Mouse (Mus musculus) G1E (cell line): Measurements from ENCODE around the gene Ajap1.

Experiments
- CTCF ChIP-seq: IDR thresholded peaks from 2 replicates; pipeline ENCODE4 v1.5.1; 2012; ENCODE audit warnings: low read depth, low read length, inconsistent platforms, mixed read lengths
- TAL1 ChIP-seq: conservative IDR thresholded peaks from 2 replicates; pipeline ENCODE4 v1.6.1; 2012; ENCODE audit warnings: low read depth, low read length, inconsistent platforms, mixed read lengths

DNA sequence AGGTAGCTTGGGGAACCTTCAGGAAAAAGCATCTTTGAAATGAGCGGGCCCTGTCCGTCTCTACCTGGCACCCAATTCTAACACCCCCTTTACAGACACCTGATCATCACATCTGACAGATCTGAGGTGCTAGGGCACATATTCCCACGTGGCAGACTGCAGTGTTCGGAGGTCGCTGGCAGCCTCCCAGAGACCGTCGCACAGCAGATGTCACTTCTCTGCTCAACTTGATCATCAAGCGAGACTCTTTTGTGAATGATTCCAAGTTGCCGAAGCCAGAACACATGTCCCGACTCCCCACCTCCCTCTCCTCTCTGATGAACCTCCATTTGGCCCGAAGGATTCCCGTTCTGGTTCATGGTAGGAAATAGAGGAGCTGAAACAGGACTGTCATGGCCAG, 95.1 kb downstream of the Ajap1 start:
- TF ChIP-seq CTCF (no peak), TAL1 (no peak)
